Mouse (Mus musculus) liver, embryonic 15.5 days (tissue): ENCODE measurements around the gene Samd4b. TPM values are rescaled to one million over a fixed set of nuclear protein-coding genes. Genes with fewer than 3 reads are reported as not detected.

Source experiments
- ATAC-seq: fragments of 200-750 bp; cut with Nextera tagmentation; 2 replicates; pipeline ENCODE4 v1.8.0; 2017; ENCODE audit warnings: moderate number of reproducible peaks, mild to moderate bottlenecking, moderate library complexity; ENCODE audit not compliant: insufficient read depth
- H3K27ac ChIP-seq: fragments of 300-500 bp; sonication (generic); replicated peaks from 2 replicates; pipeline ENCODE4 v1.5.1; 2015; ENCODE audit warnings: mild to moderate bottlenecking, inconsistent platforms
- H3K27me3 ChIP-seq: fragments of 300-500 bp; sonication (generic); 2 replicates; pipeline ENCODE4 v1.6.1; 2015; ENCODE audit warnings: mild to moderate bottlenecking, inconsistent platforms
- H3K36me3 ChIP-seq: fragments of 300-500 bp; sonication (generic); replicated peaks from 2 replicates; pipeline ENCODE4 v1.6.1; 2015; ENCODE audit warnings: moderate library complexity, mild to moderate bottlenecking, inconsistent platforms
- H3K4me1 ChIP-seq: fragments of 300-500 bp; sonication (generic); replicated peaks from 2 replicates; pipeline ENCODE4 v1.6.1; 2015; ENCODE audit warnings: inconsistent platforms
- H3K4me2 ChIP-seq: fragments of 300-500 bp; sonication (generic); 2 replicates; pipeline ENCODE4 v1.6.1; 2015; ENCODE audit warnings: moderate library complexity, mild to moderate bottlenecking, inconsistent platforms
- H3K4me3 ChIP-seq: fragments of 300-500 bp; sonication (generic); replicated peaks from 2 replicates; pipeline ENCODE4 v1.5.1; 2015; ENCODE audit warnings: mild to moderate bottlenecking, inconsistent platforms
- H3K9ac ChIP-seq: fragments of 300-500 bp; sonication (generic); 2 replicates; pipeline ENCODE4 v1.6.1; 2015; ENCODE audit warnings: moderate library complexity, mild to moderate bottlenecking, inconsistent platforms
- H3K9me3 ChIP-seq: fragments of 300-500 bp; sonication (generic); replicated peaks from 2 replicates; pipeline ENCODE4 v1.6.1; 2016; ENCODE audit warnings: inconsistent platforms
- whole genome bisulfite sequencing: fragments of 180-500 bp; shearing (Covaris S2); methylation state at CpG from one replicate; pipeline ENCODE4 v1.1.7; 2015; ENCODE audit warnings: mixed read lengths; ENCODE audit not compliant: insufficient replicate concordance; 5-methylcytosine and 5-hydroxymethylcytosine counted together
- polyA plus RNA-seq: library from polyadenylated mRNA; unstranded; fragments of >200 nt; fragmentation: Nextera tagmentation; extraction: Ambion mirVana; gene quantifications from 2 replicates; pipeline ENCODE4 v1.2.1, GENCODE M21; 2015

Samd4b gene
- polyA plus RNA-seq, 1 experiment from 2014 or later, result 5.6 TPM

DNA sequence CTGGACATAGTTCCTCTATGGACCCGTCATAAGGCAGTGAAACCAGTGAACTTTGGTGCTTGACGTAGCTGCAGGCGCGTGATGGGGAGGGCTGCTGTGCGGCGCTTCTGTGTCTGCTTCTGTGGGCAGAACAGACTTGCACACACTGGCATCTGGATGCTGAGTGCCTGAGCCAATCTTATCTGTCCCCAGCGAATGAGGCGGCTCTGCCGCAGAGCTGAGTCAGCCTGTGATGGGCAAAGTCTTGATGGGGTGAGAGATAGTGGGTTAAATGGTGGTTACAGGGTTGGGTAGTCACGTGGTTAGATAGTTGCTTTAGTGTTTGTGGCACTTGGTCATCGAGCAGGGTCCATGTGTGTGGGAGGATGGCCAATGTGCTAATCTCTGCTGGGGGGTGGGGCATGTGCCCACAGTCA is 215.0 kb downstream of the Samd4b start:
- H3K4me1 ChIP-seq, result peaks cover 85% of the 10 kb centered on the region
- H3K36me3 ChIP-seq, result peaks cover 18% of the 10 kb centered on the region
- peak overlapping the region; percentile 57 for H3K4me3 ChIP-seq
- no peaks in the 10 kb centered on the region for H3K9me3 ChIP-seq
- peak overlapping the region; percentile 95 for H3K4me2 ChIP-seq
- under 1% methylated on average over 11 of the region's 11 CpGs for WGBS
- peak overlapping the region; percentile 94 for H3K27ac ChIP-seq
- peak; percentile 53 for ATAC-seq
- H3K27me3 ChIP-seq, result no peaks in the 10 kb centered on the region
- peak overlapping the region; percentile 48 for H3K9ac ChIP-seq

DNA sequence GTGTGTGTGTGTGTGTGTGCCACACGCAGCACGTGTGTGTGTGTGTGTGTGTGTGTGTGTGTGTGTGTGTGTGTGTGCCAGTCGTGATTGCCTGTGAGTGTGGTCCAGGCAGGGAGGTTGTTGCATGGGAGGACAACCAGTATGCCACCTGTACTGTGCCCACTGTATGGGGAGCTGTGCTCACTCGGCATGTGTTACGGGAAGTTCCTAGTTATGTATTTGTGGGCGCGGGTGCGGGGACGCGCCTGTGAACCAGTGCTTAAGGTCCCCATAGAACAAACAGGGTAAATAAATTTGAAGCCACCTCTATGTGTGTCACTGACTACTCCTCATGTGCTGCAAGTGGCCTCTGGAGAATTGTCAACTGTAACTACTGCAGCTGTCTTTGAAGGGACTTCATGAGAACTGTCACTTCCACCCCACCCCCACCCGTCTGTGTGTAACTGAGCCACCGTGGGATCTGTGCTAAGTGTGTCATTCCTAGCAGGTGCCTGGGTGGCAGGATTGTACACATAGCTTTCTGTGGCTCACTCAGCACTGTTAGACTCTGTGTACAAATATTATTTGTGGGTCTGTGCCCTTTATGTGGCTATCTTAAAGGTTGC is 215.5 kb downstream of the Samd4b start:
- ATAC-seq, result peak; percentile 4
- H3K4me1 ChIP-seq, result peaks cover 90% of the 10 kb centered on the region
- H3K4me2 ChIP-seq, result peak overlapping the region; percentile 95
- peak overlapping the region; percentile 48 for H3K9ac ChIP-seq
- peak overlapping the region; percentile 94 for H3K27ac ChIP-seq
- peaks cover 19% of the 10 kb centered on the region for H3K36me3 ChIP-seq
- H3K9me3 ChIP-seq, result no peaks in the 10 kb centered on the region
- peak overlapping the region; percentile 57 for H3K4me3 ChIP-seq
- 4% methylated on average over 12 of the region's 12 CpGs for WGBS
- no peaks in the 10 kb centered on the region for H3K27me3 ChIP-seq

GRCm38 (mm10) chr7:28381938-28382337 is 216.0 kb downstream of the Samd4b start:
- H3K9me3 ChIP-seq, result no peaks in the 10 kb centered on the region

DNA sequence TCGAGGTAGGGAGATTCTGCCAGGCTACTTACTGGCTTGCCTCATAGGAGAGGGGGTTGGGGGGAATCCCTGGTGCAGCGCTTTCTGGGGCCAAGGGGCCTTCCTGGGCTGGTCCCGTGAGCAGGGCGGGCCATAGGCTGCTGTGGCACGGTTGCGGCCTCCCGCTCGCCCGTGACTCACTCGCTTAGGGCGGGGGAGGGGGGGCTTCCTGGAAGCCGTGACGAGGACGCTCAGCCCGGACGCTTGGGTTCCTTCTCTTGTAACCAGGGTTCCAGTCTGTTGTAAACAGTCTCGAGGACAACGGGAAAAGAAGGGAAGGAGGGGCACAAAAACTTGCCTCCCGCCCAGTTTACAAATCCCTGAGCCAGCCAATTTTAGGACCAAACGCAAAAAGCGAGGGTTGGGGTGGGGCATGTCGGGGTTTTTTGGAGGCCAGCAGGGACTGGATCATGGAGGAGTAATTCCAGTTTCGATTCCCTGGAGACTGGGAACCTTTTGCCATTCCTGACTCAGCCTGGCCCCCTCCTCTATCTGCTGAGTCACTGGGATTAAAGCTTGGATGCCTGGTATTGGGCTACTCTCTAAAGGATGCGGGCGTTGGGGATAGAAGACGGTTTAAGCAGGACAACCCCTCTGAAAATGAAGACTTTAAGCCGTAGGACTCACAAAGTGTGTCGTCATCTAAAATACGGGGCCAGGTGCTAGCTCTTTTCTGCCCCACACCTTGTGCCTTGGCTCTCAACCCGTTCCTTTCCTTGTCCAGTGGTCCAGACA is 216.7 kb downstream of the Samd4b start:
- WGBS, result 2% methylated on average over 30 of the region's 30 CpGs
- peak; percentile 25 for ATAC-seq
- H3K27ac ChIP-seq, result peak overlapping the region; percentile 94
- H3K9me3 ChIP-seq, result no peaks in the 10 kb centered on the region
- peak overlapping the region; percentile 95 for H3K4me2 ChIP-seq
- peaks cover 17% of the 10 kb centered on the region for H3K36me3 ChIP-seq
- H3K27me3 ChIP-seq, result no peaks in the 10 kb centered on the region
- H3K9ac ChIP-seq, result peak overlapping the region; percentile 64
- peak overlapping the region; percentile 57 for H3K4me3 ChIP-seq
- H3K4me1 ChIP-seq, result peaks cover 97% of the 10 kb centered on the region

More at GRCm38 (mm10) chr7:28381938-28382337, 216.0 kb downstream of the Samd4b start:
- no peaks in the 10 kb centered on the region for H3K27me3 ChIP-seq
- peak overlapping the region; percentile 64 for H3K9ac ChIP-seq
- under 1% methylated on average over 20 of the region's 20 CpGs for WGBS
- peak overlapping the region; percentile 95 for H3K4me2 ChIP-seq
- peak overlapping the region; percentile 57 for H3K4me3 ChIP-seq
- peaks cover 19% of the 10 kb centered on the region for H3K36me3 ChIP-seq
- H3K27ac ChIP-seq, result peak overlapping the region; percentile 94
- peak; percentile 29 for ATAC-seq
- H3K4me1 ChIP-seq, result peaks cover 96% of the 10 kb centered on the region

GRCm38 (mm10) chr7:28380237-28381016 is 217.5 kb downstream of the Samd4b start, which contains the start of gene Zfp36:
Gene Zfp36, minus strand, starts transcription at chr7:28380253.
- Histone ChIP-seq H3K9me3 (no peaks in the 10 kb centered on the region), H3K36me3 (peaks cover 11% of the 10 kb centered on the region), H3K4me2 (peak within 1 kb of the TSS; percentile 95), H3K9ac (peak within 1 kb of the TSS; percentile 80), H3K27ac (peak within 1 kb of the TSS; percentile 94), H3K4me1 (peaks cover 97% of the 10 kb centered on the region), H3K4me3 (peak within 1 kb of the TSS; percentile 71), H3K27me3 (no peaks in the 10 kb centered on the region)
- ATAC-seq, result no peak
- WGBS, result 24% methylated on average over 17 of the region's 17 CpGs

GRCm38 (mm10) chr7:28378769-28379651 is 218.9 kb downstream of the Samd4b start:
- Histone ChIP-seq H3K27ac (peak overlapping the region; percentile 94), H3K4me1 (peaks cover 98% of the 10 kb centered on the region), H3K4me2 (peak overlapping the region; percentile 95), H3K27me3 (no peaks in the 10 kb centered on the region), H3K4me3 (peak overlapping the region; percentile 71), H3K9me3 (no peaks in the 10 kb centered on the region), H3K36me3 (peaks cover 9% of the 10 kb centered on the region), H3K9ac (peak overlapping the region; percentile 80)
- WGBS, result under 1% methylated on average over 53 of the region's 53 CpGs
- peak; percentile 55 for ATAC-seq

DNA sequence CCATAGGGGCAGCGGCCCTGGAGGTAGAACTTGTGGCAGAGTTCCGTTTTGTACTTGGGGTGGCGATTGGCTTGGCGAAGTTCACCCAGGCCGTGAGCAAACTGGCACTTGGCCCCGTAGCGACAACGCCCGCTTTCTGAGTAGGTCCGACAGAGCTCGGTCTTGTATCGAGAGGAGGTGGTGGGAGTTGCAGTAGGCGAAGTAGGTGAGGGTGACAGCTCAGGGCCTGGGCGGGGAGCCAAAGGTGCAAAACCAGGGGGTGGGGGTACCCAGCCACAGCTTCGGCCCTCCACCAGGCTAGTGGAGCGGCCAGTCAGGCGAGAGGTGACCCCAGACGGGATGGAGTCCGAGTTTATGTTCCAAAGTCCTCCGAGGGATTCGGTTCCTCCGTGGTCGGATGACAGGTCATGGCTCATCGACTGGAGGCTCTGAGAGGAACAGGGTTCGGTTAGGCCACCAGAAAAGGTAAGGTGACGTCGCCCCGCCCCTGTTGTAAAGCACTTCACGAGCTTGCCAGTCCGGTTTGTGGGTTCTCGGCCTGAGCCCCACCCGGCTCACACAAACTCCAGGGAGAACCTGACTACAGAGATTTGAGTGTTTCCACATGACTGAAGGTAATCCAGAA is 219.8 kb downstream of the Samd4b start:
- Histone ChIP-seq H3K4me1 (peaks cover 97% of the 10 kb centered on the region), H3K4me2 (peak overlapping the region; percentile 95), H3K36me3 (peaks cover 9% of the 10 kb centered on the region), H3K9ac (peak overlapping the region; percentile 80), H3K4me3 (peak overlapping the region; percentile 71), H3K27me3 (no peaks in the 10 kb centered on the region), H3K9me3 (no peaks in the 10 kb centered on the region), H3K27ac (peak overlapping the region; percentile 94)
- 20% methylated on average over 32 of the region's 32 CpGs for WGBS
- no peak for ATAC-seq

DNA sequence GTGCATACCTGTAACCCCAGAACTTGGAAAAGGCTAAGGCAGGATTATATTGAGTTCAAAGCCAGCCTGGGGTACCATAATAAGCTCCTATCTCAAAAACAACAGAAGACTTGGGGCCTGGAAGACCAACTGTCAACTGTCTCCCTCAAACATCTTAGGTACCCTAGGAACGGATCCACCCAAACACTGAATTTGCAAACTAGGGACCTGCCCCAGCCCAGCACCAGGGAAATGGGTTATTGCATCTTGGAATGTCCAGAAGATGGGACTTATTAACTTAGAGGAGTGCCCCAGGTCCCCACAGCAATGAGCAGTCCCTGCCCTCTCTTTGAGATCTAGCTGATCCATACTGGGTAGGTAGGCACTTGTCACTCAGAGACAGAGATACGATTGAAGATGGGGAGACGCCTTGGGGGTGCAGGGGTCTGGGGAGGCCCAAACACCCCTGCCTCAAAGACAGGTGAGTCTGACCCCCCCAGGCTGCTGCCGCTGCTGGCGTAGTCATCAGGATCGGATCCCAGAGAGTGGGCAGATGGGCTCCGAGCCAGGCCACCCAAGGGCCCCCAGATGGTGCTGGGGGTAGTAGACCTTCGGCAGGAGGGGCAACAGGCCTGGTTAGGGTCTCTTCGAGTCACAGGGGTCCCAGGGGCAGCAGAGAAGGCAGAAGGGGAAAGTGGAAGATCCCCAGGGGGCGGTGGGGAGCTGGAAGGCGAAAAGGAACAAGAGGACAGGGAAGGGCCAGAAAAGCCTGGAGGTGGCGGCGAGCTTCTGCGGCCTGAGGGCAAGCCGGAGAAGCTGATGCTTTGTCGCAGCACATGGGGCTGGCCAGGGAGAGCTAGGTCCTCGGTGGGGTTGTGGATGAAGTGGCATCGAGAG is 220.5 kb downstream of the Samd4b start:
- peak overlapping the region; percentile 80 for H3K9ac ChIP-seq
- 60% methylated on average over 18 of the region's 18 CpGs for WGBS
- H3K4me1 ChIP-seq, result peaks cover 93% of the 10 kb centered on the region
- H3K9me3 ChIP-seq, result no peaks in the 10 kb centered on the region
- peak overlapping the region; percentile 94 for H3K27ac ChIP-seq
- H3K27me3 ChIP-seq, result no peaks in the 10 kb centered on the region
- H3K4me2 ChIP-seq, result peak overlapping the region; percentile 95
- H3K4me3 ChIP-seq, result peak overlapping the region; percentile 71
- peaks cover 9% of the 10 kb centered on the region for H3K36me3 ChIP-seq
- no peak for ATAC-seq

- ATAC-seq, result no peak
- Histone ChIP-seq H3K4me1 (peaks cover 93% of the 10 kb centered on the region), H3K27ac (peak overlapping the region; percentile 94), H3K27me3 (peaks cover 6% of the 10 kb centered on the region), H3K4me2 (peak overlapping the region; percentile 95), H3K36me3 (peaks cover 9% of the 10 kb centered on the region), H3K9me3 (no peaks in the 10 kb centered on the region), H3K9ac (peak overlapping the region; percentile 67), H3K4me3 (peak overlapping the region; percentile 57)
- 5% methylated on average over 30 of the region's 30 CpGs for WGBS
Observed at GRCm38 (mm10) chr7:28376011-28376771, 221.8 kb downstream of the Samd4b start.
